Mouse (Mus musculus) adrenal gland, adult 8-10 months (tissue): Measurements from ENCODE around the gene Gm10486. TPM values are rescaled to one million over a fixed set of nuclear protein-coding genes. Genes with fewer than 3 reads are reported as not detected.
"Not testable (repeated sequence)": the region's sequence is repeated elsewhere in the genome, so short reads cannot be mapped to it uniquely, and the experiment has no call there.

Experiments
- DNase-seq: peaks from one replicate; pipeline ENCODE4 v3.0.0; 2022
- total RNA-seq, 4 experiments: library from RNA; stranded (reverse); gene quantifications; 2 replicates each; pipeline ENCODE4 v1.2.4; 2022

The Gm10486 gene
- total RNA-seq = not detected

- not testable (repeated sequence) for DNase-seq
Measured at GRCm38 (mm10) chrX:35067084-35067483, at the start of gene Gm10486. Gene Gm10486, plus strand, starts transcription at chrX:35067384.
